Mouse (Mus musculus): ENCODE data around the gene Rasgrp3. TPM values are rescaled to one million over a fixed set of nuclear protein-coding genes. Genes with fewer than 3 reads are reported as not detected.

The Rasgrp3 gene
- polyA plus RNA-seq, 1 experiment from 2014 or later: 24.5 TPM

GRCm38 (mm10) chr17:75466948-75467347, 31.3 kb downstream of the Rasgrp3 start:
- peaks cover 8% of the 10 kb centered on the region for H3K4me1 ChIP-seq (ENCODE audit: insufficient read depth)
- 60% methylated on average over 4 of the region's 4 CpGs for WGBS
- H3K9me3 ChIP-seq (ENCODE audit: low read depth, low read length): no peaks in the 10 kb centered on the region
- DNase-seq: no peak
- ATAC-seq (ENCODE audit: insufficient read depth): no peak
- H3K4me2 ChIP-seq: no peak overlapping the region
- H3K27me3 ChIP-seq (ENCODE audit: insufficient read depth, low read length): no peaks in the 10 kb centered on the region
- H3K27ac ChIP-seq (ENCODE audit: low read depth): no peak overlapping the region
- no peaks in the 10 kb centered on the region for H3K36me3 ChIP-seq (ENCODE audit: insufficient read depth)
- H3K9ac ChIP-seq: no peak overlapping the region
- no peak for TF ChIP-seq CTCF (IDR thresholded peaks at IDR 0.05; ENCODE audit: low read depth)
- no peak overlapping the region for H3K4me3 ChIP-seq (ENCODE audit: low read depth, low read length)

DNA sequence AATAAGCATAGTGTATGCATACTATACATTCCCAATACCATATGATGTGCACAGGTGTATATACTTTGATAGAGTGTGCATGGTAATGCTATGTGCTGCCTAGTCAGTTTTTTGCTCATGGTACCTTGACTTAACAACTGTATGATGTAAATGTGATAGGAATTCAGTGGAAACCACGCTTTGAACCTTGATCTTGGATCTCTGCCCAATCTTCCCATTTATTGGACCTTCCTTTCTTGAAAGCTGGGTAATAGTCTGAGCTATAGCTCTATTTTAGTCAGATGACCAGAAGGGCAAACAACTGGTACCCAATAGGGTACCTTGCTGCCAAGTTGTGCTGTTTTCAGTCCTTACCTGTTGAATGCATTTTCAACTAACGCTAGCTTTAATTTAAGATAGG, 31.8 kb downstream of the Rasgrp3 start:
- H3K4me2 ChIP-seq: no peak overlapping the region
- no peak overlapping the region for H3K4me3 ChIP-seq (ENCODE audit: low read depth, low read length)
- ATAC-seq (ENCODE audit: insufficient read depth) (no peak), DNase-seq (no peak)
- no peak for TF ChIP-seq CTCF (IDR thresholded peaks at IDR 0.05; ENCODE audit: low read depth)
- no peaks in the 10 kb centered on the region for H3K9me3 ChIP-seq (ENCODE audit: low read depth, low read length)
- peaks cover 12% of the 10 kb centered on the region for H3K4me1 ChIP-seq (ENCODE audit: insufficient read depth)
- no peaks in the 10 kb centered on the region for H3K36me3 ChIP-seq (ENCODE audit: insufficient read depth)
- WGBS: 84% methylated on average over 2 of the region's 2 CpGs
- no peak overlapping the region for H3K9ac ChIP-seq
- H3K27ac ChIP-seq (ENCODE audit: low read depth): no peak overlapping the region
- no peaks in the 10 kb centered on the region for H3K27me3 ChIP-seq (ENCODE audit: insufficient read depth, low read length)

DNA sequence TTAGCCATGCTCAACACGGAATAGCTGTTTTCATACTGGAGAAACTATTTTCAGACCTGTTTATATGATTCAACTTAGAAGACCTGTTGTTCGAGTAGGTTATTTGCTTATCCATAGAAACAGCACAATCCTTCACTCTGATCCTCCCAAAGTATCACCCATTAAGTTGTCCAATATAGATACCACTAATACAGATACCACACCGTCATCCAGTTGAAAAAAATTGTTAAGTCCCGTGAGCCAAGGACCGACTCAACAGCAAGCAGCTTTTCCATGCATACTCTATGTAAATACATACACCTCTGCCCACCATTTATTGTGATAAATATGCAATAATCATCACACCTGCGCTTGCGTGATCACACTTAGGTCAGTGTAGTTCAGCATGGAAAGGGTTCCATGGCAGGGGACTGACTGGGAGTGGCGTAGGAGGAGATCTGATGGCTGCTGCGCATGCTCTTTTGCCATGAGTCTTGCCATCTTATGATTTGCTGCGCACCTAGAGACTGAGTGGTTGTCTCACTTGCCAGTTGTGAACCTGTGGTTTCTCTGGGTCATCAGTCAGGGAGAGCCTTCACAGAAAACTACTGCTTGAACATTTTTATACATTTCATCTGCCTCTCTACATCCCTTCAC, 32.9 kb downstream of the Rasgrp3 start:
- Histone ChIP-seq H3K4me1 (ENCODE audit: insufficient read depth) (peaks cover 12% of the 10 kb centered on the region), H3K27me3 (ENCODE audit: insufficient read depth, low read length) (no peaks in the 10 kb centered on the region), H3K4me3 (ENCODE audit: low read depth, low read length) (no peak overlapping the region), H3K9ac (no peak overlapping the region), H3K4me2 (no peak overlapping the region), H3K9me3 (ENCODE audit: low read depth, low read length) (no peaks in the 10 kb centered on the region), H3K27ac (ENCODE audit: low read depth) (no peak overlapping the region), H3K36me3 (ENCODE audit: insufficient read depth) (no peaks in the 10 kb centered on the region)
- DNase-seq: no peak
- no peak for ATAC-seq (ENCODE audit: insufficient read depth)
- TF ChIP-seq CTCF (IDR thresholded peaks at IDR 0.05; ENCODE audit: low read depth): no peak
- WGBS: 92% methylated on average over 10 of the region's 10 CpGs

DNA sequence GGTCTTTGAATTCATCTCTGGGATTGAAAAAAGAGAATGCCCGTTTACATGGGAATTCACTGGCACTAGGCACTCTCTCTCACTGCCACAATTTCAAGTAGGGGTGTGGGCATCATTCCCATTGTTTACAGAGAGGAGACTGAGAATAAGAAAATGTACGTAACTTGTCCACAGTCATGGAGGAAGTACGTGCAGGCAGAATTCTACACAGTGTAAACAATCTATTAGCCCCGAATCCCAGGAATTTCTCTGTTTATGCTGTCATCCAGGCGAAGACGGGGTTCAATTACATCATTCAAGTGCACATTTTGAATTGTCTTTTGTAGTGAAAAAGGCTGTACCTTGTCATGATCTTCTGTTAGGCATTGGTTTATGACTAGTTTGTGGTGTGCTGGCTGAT, 34.6 kb downstream of the Rasgrp3 start:
- WGBS: 23% methylated on average over 6 of the region's 6 CpGs

GRCm38 (mm10) chr17:75470885-75471610, 35.4 kb downstream of the Rasgrp3 start:
- H3K27ac ChIP-seq (ENCODE audit: low read depth): no peak overlapping the region
- H3K9me3 ChIP-seq (ENCODE audit: low read depth, low read length): no peaks in the 10 kb centered on the region
- no peak for DNase-seq
- 82% methylated on average over 7 of the region's 7 CpGs for WGBS
- H3K9ac ChIP-seq: no peak overlapping the region
- H3K4me1 ChIP-seq (ENCODE audit: insufficient read depth): peaks cover 5% of the 10 kb centered on the region; the same call in 1 of the 2 replicates
- H3K27me3 ChIP-seq (ENCODE audit: insufficient read depth, low read length): no peaks in the 10 kb centered on the region
- ATAC-seq (ENCODE audit: insufficient read depth): no peak
- H3K4me3 ChIP-seq (ENCODE audit: low read depth, low read length): no peak overlapping the region
- no peaks in the 10 kb centered on the region for H3K36me3 ChIP-seq (ENCODE audit: insufficient read depth)
- no peak overlapping the region for H3K4me2 ChIP-seq
- TF ChIP-seq CTCF (IDR thresholded peaks at IDR 0.05; ENCODE audit: low read depth): no peak

More for the DNA sequence above, 34.6 kb downstream of the Rasgrp3 start:
- H3K9me3 ChIP-seq (ENCODE audit: low read depth, low read length): no peaks in the 10 kb centered on the region
- no peaks in the 10 kb centered on the region for H3K36me3 ChIP-seq (ENCODE audit: insufficient read depth)
- H3K9ac ChIP-seq: no peak overlapping the region
- DNase-seq: peak; percentile 47
- peak; percentile 28; the same call in 1 of the 2 replicates for ATAC-seq (ENCODE audit: insufficient read depth)
- no peak for TF ChIP-seq CTCF (IDR thresholded peaks at IDR 0.05; ENCODE audit: low read depth)
- no peak overlapping the region for H3K4me2 ChIP-seq
- no peaks in the 10 kb centered on the region for H3K27me3 ChIP-seq (ENCODE audit: insufficient read depth, low read length)
- no peak overlapping the region for H3K27ac ChIP-seq (ENCODE audit: low read depth)
- peaks cover 8% of the 10 kb centered on the region for H3K4me1 ChIP-seq (ENCODE audit: insufficient read depth)
- no peak overlapping the region for H3K4me3 ChIP-seq (ENCODE audit: low read depth, low read length)

GRCm38 (mm10) chr17:75471644-75472253, 36.1 kb downstream of the Rasgrp3 start:
- Histone ChIP-seq H3K9me3 (ENCODE audit: low read depth, low read length) (no peaks in the 10 kb centered on the region), H3K27ac (ENCODE audit: low read depth) (peak overlapping the region; percentile 18; the same call in 1 of the 2 replicates), H3K9ac (no peak overlapping the region), H3K36me3 (ENCODE audit: insufficient read depth) (no peaks in the 10 kb centered on the region), H3K4me3 (ENCODE audit: low read depth, low read length) (no peak overlapping the region), H3K4me2 (no peak overlapping the region), H3K27me3 (ENCODE audit: insufficient read depth, low read length) (no peaks in the 10 kb centered on the region), H3K4me1 (ENCODE audit: insufficient read depth) (peaks cover 5% of the 10 kb centered on the region; the same call in 1 of the 2 replicates)
- DNase-seq: no peak
- ATAC-seq (ENCODE audit: insufficient read depth): no peak
- TF ChIP-seq CTCF (IDR thresholded peaks at IDR 0.05; ENCODE audit: low read depth): no peak
- 51% methylated on average over 6 of the region's 6 CpGs for WGBS

- DNase-seq: peak; percentile 58
- no peaks in the 10 kb centered on the region for H3K36me3 ChIP-seq (ENCODE audit: insufficient read depth)
- H3K4me2 ChIP-seq: no peak overlapping the region
- H3K4me3 ChIP-seq (ENCODE audit: low read depth, low read length): no peak overlapping the region
- no peak for ATAC-seq (ENCODE audit: insufficient read depth)
- H3K4me1 ChIP-seq (ENCODE audit: insufficient read depth): peaks cover 5% of the 10 kb centered on the region; the same call in 1 of the 2 replicates
- no peaks in the 10 kb centered on the region for H3K27me3 ChIP-seq (ENCODE audit: insufficient read depth, low read length)
- TF ChIP-seq CTCF (IDR thresholded peaks at IDR 0.05; ENCODE audit: low read depth): no peak
- WGBS: 37% methylated on average over 2 of the region's 2 CpGs
- peak overlapping the region; percentile 18; the same call in 1 of the 2 replicates for H3K27ac ChIP-seq (ENCODE audit: low read depth)
- H3K9ac ChIP-seq: no peak overlapping the region
- H3K9me3 ChIP-seq (ENCODE audit: low read depth, low read length): no peaks in the 10 kb centered on the region
Measured at GRCm38 (mm10) chr17:75472379-75472778, 36.7 kb downstream of the Rasgrp3 start.

Measured in lung, embryonic 14.5 days (tissue).